Mouse (Mus musculus): ENCODE results near the gene 1700030K09Rik. TPM values are rescaled to one million over a fixed set of nuclear protein-coding genes. Genes with fewer than 3 reads are reported as not detected.
A peak's percentile ranks its signal among the peaks of the same experiment; 100 is the strongest.

Gene 1700030K09Rik
- polyA plus RNA-seq, 1 experiment from 2014 or later: 18.2 TPM

- ATAC-seq (ENCODE audit: low FRiP score, low read depth): no peak
- H3K9ac ChIP-seq (replicated peaks): no peak overlapping the region
- no peaks in the 10 kb centered on the region for H3K27me3 ChIP-seq
- H3K27ac ChIP-seq (replicated peaks): no peak overlapping the region
- H3K4me1 ChIP-seq: peaks cover 21% of the 10 kb centered on the region
- H3K4me3 ChIP-seq: no peak overlapping the region
- H3K36me3 ChIP-seq: peaks cover 25% of the 10 kb centered on the region
- no peaks in the 10 kb centered on the region for H3K9me3 ChIP-seq
- 92% methylated on average over 19 of the region's 19 CpGs for WGBS
- no peak overlapping the region for H3K4me2 ChIP-seq (replicated peaks)
Measured at GRCm38 (mm10) chr8:72496217-72496616, 52.5 kb downstream of the 1700030K09Rik start.

GRCm38 (mm10) chr8:72497911-72498310 is 54.2 kb downstream of the 1700030K09Rik start:
- Histone ChIP-seq H3K9me3 (no peaks in the 10 kb centered on the region), H3K27ac (replicated peaks) (no peak overlapping the region), H3K4me2 (replicated peaks) (no peak overlapping the region), H3K4me3 (no peak overlapping the region), H3K27me3 (no peaks in the 10 kb centered on the region), H3K36me3 (peaks cover 25% of the 10 kb centered on the region), H3K9ac (replicated peaks) (no peak overlapping the region), H3K4me1 (peaks cover 14% of the 10 kb centered on the region)
- whole genome bisulfite sequencing: 83% methylated on average over 1 of the region's 1 CpGs
- no peak for ATAC-seq (ENCODE audit: low FRiP score, low read depth)

- Histone ChIP-seq H3K27me3 (no peaks in the 10 kb centered on the region), H3K27ac (replicated peaks) (no peak overlapping the region), H3K9me3 (no peaks in the 10 kb centered on the region), H3K9ac (replicated peaks) (no peak overlapping the region), H3K4me2 (replicated peaks) (no peak overlapping the region), H3K36me3 (peaks cover 25% of the 10 kb centered on the region), H3K4me3 (no peak overlapping the region), H3K4me1 (peaks cover 10% of the 10 kb centered on the region)
- no peak for ATAC-seq (ENCODE audit: low FRiP score, low read depth)
- WGBS: 90% methylated on average over 4 of the region's 4 CpGs
Measured at GRCm38 (mm10) chr8:72498527-72498926, 54.8 kb downstream of the 1700030K09Rik start.

- no peak overlapping the region for H3K27ac ChIP-seq (replicated peaks)
- H3K36me3 ChIP-seq: peaks cover 25% of the 10 kb centered on the region
- 86% methylated on average over 2 of the region's 2 CpGs for WGBS
Measured at GRCm38 (mm10) chr8:72499521-72500284, 56.0 kb downstream of the 1700030K09Rik start.

GRCm38 (mm10) chr8:72500521-72500931 is 56.8 kb downstream of the 1700030K09Rik start:
- ATAC-seq (ENCODE audit: low FRiP score, low read depth): no peak
- no peaks in the 10 kb centered on the region for H3K27me3 ChIP-seq
- H3K9me3 ChIP-seq: no peaks in the 10 kb centered on the region
- H3K4me2 ChIP-seq (replicated peaks): no peak overlapping the region
- no peak overlapping the region for H3K9ac ChIP-seq (replicated peaks)
- H3K4me3 ChIP-seq: no peak overlapping the region
- H3K36me3 ChIP-seq: peaks cover 17% of the 10 kb centered on the region
- WGBS: 96% methylated on average over 1 of the region's 1 CpGs
- H3K4me1 ChIP-seq: no peaks in the 10 kb centered on the region
- H3K27ac ChIP-seq (replicated peaks): no peak overlapping the region

More at GRCm38 (mm10) chr8:72499521-72500284, 56.0 kb downstream of the 1700030K09Rik start:
- Histone ChIP-seq H3K9me3 (no peaks in the 10 kb centered on the region), H3K4me3 (no peak overlapping the region), H3K4me1 (no peaks in the 10 kb centered on the region), H3K27me3 (no peaks in the 10 kb centered on the region), H3K9ac (replicated peaks) (no peak overlapping the region), H3K4me2 (replicated peaks) (no peak overlapping the region)
- ATAC-seq (ENCODE audit: low FRiP score, low read depth): no peak

- no peak for ATAC-seq (ENCODE audit: low FRiP score, low read depth)
- no peak overlapping the region for H3K4me3 ChIP-seq
- no peaks in the 10 kb centered on the region for H3K4me1 ChIP-seq
Measured at GRCm38 (mm10) chr8:72504137-72504536, 60.5 kb downstream of the 1700030K09Rik start.

GRCm38 (mm10) chr8:72504637-72505314 is 61.1 kb downstream of the 1700030K09Rik start:
- Histone ChIP-seq H3K9ac (replicated peaks) (no peak overlapping the region), H3K27ac (replicated peaks) (no peak overlapping the region), H3K36me3 (no peaks in the 10 kb centered on the region; the same call in 1 of the 2 replicates), H3K4me2 (replicated peaks) (no peak overlapping the region), H3K9me3 (no peaks in the 10 kb centered on the region), H3K27me3 (no peaks in the 10 kb centered on the region), H3K4me1 (no peaks in the 10 kb centered on the region), H3K4me3 (no peak overlapping the region)
- ATAC-seq (ENCODE audit: low FRiP score, low read depth): no peak

More at GRCm38 (mm10) chr8:72504137-72504536, 60.5 kb downstream of the 1700030K09Rik start:
- no peaks in the 10 kb centered on the region for H3K27me3 ChIP-seq
- no peaks in the 10 kb centered on the region for H3K9me3 ChIP-seq
- no peak overlapping the region for H3K27ac ChIP-seq (replicated peaks)
- no peak overlapping the region for H3K9ac ChIP-seq (replicated peaks)
- no peaks in the 10 kb centered on the region; the same call in 1 of the 2 replicates for H3K36me3 ChIP-seq
- H3K4me2 ChIP-seq (replicated peaks): no peak overlapping the region

- Histone ChIP-seq H3K9ac (replicated peaks) (no peak overlapping the region), H3K4me3 (no peak overlapping the region), H3K4me2 (replicated peaks) (no peak overlapping the region), H3K27me3 (no peaks in the 10 kb centered on the region), H3K9me3 (no peaks in the 10 kb centered on the region), H3K36me3 (no peaks in the 10 kb centered on the region; the same call in 1 of the 2 replicates), H3K4me1 (no peaks in the 10 kb centered on the region), H3K27ac (replicated peaks) (no peak overlapping the region)
- 79% methylated on average over 1 of the region's 1 CpGs for WGBS
- ATAC-seq (ENCODE audit: low FRiP score, low read depth): no peak
Measured at GRCm38 (mm10) chr8:72507505-72507904, 63.8 kb downstream of the 1700030K09Rik start.

Small RNAs within 50 kb of the gene (microRNA-seq; reads per million reads assigned to microRNA genes)
- gene Mir7068: 2.3 reads per million, percentile 2 among the genes with 10 or more reads in this experiment

Other genes starting within 250 kb of the 1700030K09Rik start
- 0.13 TPM in 1 of 2 replicates, not detected in the other for gene Cib3, start 231.0 kb upstream of the 1700030K09Rik start, polyA plus RNA-seq (2016; fragmentation: Nextera tagmentation; extraction: Ambion mirVana)
- gene Gm11034, start 230.2 kb upstream of the 1700030K09Rik start, polyA plus RNA-seq (2016; fragmentation: Nextera tagmentation; extraction: Ambion mirVana): not detected in 2 replicates
- gene Fam32a, start 224.2 kb upstream of the 1700030K09Rik start, polyA plus RNA-seq (2016; fragmentation: Nextera tagmentation; extraction: Ambion mirVana): 87.2 and 89.6 TPM in 2 replicates
- gene Ap1m1, start 203.9 kb upstream of the 1700030K09Rik start, polyA plus RNA-seq (2016; fragmentation: Nextera tagmentation; extraction: Ambion mirVana): 210 and 211 TPM in 2 replicates
- 25.7 and 32.3 TPM in 2 replicates for gene Gm10282, start 138.6 kb upstream of the 1700030K09Rik start, polyA plus RNA-seq (2016; fragmentation: Nextera tagmentation; extraction: Ambion mirVana)
- gene Klf2, start 124.8 kb upstream of the 1700030K09Rik start, polyA plus RNA-seq (2016; fragmentation: Nextera tagmentation; extraction: Ambion mirVana): 8.8 and 9.2 TPM in 2 replicates
- gene Eps15l1, start 22.4 kb upstream of the 1700030K09Rik start, polyA plus RNA-seq (2016; fragmentation: Nextera tagmentation; extraction: Ambion mirVana): 72.9 and 73.2 TPM in 2 replicates
- gene Calr3, start within 50 bp of the 1700030K09Rik start, polyA plus RNA-seq (2016; fragmentation: Nextera tagmentation; extraction: Ambion mirVana): 1.4 and 1.7 TPM in 2 replicates
- 76.6 and 82.8 TPM in 2 replicates for gene Cherp, start 31.3 kb downstream of the 1700030K09Rik start, polyA plus RNA-seq (2016; fragmentation: Nextera tagmentation; extraction: Ambion mirVana)
- gene Slc35e1, start 48.7 kb downstream of the 1700030K09Rik start, polyA plus RNA-seq (2016; fragmentation: Nextera tagmentation; extraction: Ambion mirVana): 23.0 and 24.3 TPM in 2 replicates
- 19.1 and 19.6 TPM in 2 replicates for gene Med26, start 104.4 kb downstream of the 1700030K09Rik start, polyA plus RNA-seq (2016; fragmentation: Nextera tagmentation; extraction: Ambion mirVana)
- 127 and 128 TPM in 2 replicates for gene Smim7, start 127.2 kb downstream of the 1700030K09Rik start, polyA plus RNA-seq (2016; fragmentation: Nextera tagmentation; extraction: Ambion mirVana)
- 11.0 and 13.5 TPM in 2 replicates for gene Tmem38a, start 128.2 kb downstream of the 1700030K09Rik start, polyA plus RNA-seq (2016; fragmentation: Nextera tagmentation; extraction: Ambion mirVana)
- gene Nwd1, start 202.8 kb downstream of the 1700030K09Rik start, polyA plus RNA-seq (2016; fragmentation: Nextera tagmentation; extraction: Ambion mirVana): 0.10 and 0.18 TPM in 2 replicates

Data from midbrain, embryonic 12.5 days (tissue).